Mouse (Mus musculus): ENCODE data around the gene Smad9.

DNA sequence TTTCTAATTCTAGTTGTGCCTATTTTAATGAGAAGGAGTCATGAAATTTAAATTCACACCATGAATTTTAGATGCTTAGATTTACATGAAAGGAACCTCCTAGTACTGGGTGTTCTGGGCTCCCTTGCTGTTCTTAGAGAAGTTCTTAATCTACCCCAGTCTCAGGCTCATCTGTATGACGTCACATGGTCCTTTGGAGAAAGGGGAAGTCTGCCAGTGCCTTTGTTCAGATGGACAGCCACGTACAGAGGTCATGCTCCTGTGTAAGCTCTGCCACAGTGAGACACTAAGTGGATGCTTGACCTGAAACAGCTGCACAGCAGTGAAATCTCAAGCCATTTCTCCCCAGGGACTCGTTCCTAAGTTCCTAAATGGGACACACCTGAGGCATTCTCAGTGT lies 36.4 kb upstream of the Smad9 start:
- no peak for TF ChIP-seq POLR2AphosphoS2 (IDR thresholded peaks at IDR 0.05; ENCODE audit: insufficient read length, low read depth)
- no peak for TF ChIP-seq POLR2A (IDR thresholded peaks at IDR 0.05; ENCODE audit: insufficient read length, low read depth)
- no peak for TF ChIP-seq CEBPB (IDR thresholded peaks at IDR 0.05; ENCODE audit: insufficient read depth, poor library complexity, severe bottlenecking)
- no peak for TF ChIP-seq MYOG (IDR thresholded peaks at IDR 0.05; ENCODE audit: control insufficient read depth in 1 of 3, insufficient read depth in 1 of 3, insufficient read length in 2 of 3, low read depth in 2 of 3)
